Mouse (Mus musculus) right cerebral cortex, postnatal 4 days (tissue): ENCODE results near the gene Krt13.

ENCODE experiments used
- DNase-seq: peaks from one replicate; pipeline ENCODE4 v3.0.0-alpha.2; 2022

Gene Krt13

GRCm38 (mm10) chr11:100105576-100106122 lies 15.7 kb downstream of the Krt13 start, which contains the start of gene Krt36:
Gene Krt36 (minus strand): TSS chr11:100105626.
- DNase-seq, result no peak

GRCm38 (mm10) chr11:100102693-100103429 lies 18.5 kb downstream of the Krt13 start:
- DNase-seq, result no peak

DNA sequence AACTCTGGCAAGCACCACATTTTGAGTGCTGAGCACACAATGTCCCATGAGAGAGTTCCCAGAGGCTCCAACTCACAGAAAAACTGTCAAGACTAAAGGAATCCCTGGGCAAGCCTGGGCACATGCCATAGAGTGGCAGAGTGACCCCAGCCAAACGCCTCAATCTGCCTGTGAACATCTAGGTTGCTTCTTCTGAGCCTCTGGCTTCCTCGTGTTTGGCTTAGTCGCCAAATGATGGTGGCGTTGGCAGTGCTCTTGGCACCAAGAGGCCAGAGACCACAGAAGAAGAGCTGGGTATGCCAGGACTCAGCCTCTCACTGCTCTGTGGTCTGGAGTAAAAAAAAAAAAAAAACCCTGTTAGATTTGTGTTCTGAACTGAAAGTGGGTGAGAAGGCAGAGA lies 21.0 kb downstream of the Krt13 start:
- no peak for DNase-seq

- DNase-seq, result no peak
Measured at GRCm38 (mm10) chr11:100097819-100098218, 23.5 kb downstream of the Krt13 start.

GRCm38 (mm10) chr11:100096141-100096540 lies 25.2 kb downstream of the Krt13 start, which contains the start of gene Krt35:
Gene Krt35 (minus strand): TSS chr11:100096241.
- DNase-seq, result no peak

DNA sequence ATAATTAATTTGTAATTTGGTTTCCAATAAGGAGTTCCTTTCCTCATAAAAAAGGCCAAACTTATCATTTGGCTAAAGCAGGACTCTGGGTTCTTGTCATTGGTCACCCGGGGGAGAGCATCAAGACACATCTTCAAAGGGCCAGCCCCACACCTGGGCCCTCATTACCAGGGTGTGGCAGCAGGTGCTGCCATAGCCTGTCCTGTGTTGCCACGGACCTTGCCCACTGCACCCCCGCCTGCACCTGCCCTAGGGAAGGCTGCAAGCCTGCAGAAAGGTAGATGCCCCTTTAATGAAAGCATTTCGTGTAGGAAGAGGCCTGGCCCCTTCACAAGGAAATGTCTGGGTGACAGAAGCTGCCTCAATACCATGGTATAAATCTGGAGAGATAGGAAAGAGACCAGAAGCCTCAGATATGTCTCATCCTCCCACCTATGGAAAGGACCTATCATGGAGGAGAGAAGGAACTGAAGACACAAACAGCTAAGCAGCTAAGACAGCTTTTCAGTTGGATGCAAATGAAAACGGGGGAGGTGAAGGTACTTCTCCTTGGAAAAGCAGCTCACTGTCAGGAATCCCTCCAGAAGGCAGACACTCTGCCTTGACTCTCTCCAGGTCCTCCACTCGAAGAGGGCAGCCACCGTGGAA lies 32.9 kb downstream of the Krt13 start:
- no peak for DNase-seq

DNA sequence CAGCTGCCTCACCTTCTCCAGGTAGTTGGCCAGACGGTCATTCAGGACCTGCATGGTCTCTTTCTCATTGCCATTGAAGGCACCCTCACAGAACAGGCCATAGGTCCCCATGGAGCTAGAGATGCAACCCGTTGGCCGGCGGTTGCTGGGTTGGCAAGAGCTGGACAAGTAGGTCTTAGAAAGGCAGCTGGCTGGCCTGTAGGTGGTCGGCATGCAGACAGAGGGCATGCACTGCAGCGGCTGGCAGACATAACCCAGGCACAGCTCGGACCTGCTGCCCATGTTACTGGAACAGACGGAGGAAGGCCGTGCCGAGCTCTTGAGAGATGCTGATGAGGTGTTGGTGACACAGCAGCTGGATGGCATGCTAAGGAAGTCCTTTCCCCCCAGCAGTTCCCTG lies 33.5 kb downstream of the Krt13 start, which contains the start of gene Krt32:
Gene Krt32, minus strand, starts transcription at position 366 of the 400 bp plus-strand sequence.
- DNase-seq, result no peak

DNA sequence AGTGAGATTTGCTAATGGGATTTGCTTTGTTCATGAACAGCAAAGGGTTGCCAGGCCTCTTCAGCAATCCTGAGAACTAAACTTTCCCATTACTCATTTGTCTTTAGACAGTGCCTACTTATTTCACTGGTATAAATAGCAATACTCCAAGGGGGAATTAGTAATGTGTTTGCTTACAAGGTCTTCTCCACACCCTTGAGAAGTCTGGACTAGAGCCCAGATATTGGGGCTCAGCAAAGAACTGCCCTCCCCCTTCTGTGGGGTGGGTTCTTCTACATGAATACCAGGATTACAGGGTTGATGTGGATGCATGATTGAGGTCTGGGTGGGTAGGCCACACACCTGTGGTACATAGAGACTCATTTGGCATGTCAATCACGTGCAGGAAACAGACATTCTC lies 47.5 kb downstream of the Krt13 start:
- DNase-seq, result no peak
